Mouse (Mus musculus) intestine, embryonic 15.5 days (tissue): Measurements from ENCODE around the gene Mars2. TPM values are rescaled to one million over a fixed set of nuclear protein-coding genes. Genes with fewer than 3 reads are reported as not detected.

Experiments
- ATAC-seq: fragments of 200-750 bp; cut with Nextera tagmentation; 2 replicates; pipeline ENCODE4 v1.8.0; 2017; ENCODE audit warnings: moderate TSS enrichment, moderate library complexity
- H3K27ac ChIP-seq: fragments of 300-500 bp; sonication (generic); 2 replicates; pipeline ENCODE4 v1.5.1; 2015; ENCODE audit warnings: mild to moderate bottlenecking, inconsistent platforms
- H3K27me3 ChIP-seq: fragments of 300-500 bp; sonication (generic); replicated peaks from 2 replicates; pipeline ENCODE4 v1.6.1; 2015; ENCODE audit warnings: inconsistent platforms
- H3K36me3 ChIP-seq: fragments of 300-500 bp; sonication (generic); 2 replicates; pipeline ENCODE4 v1.6.1; 2015; ENCODE audit warnings: inconsistent platforms
- H3K4me1 ChIP-seq: fragments of 300-500 bp; sonication (generic); replicated peaks from 2 replicates; pipeline ENCODE4 v1.6.1; 2015; ENCODE audit warnings: inconsistent platforms
- H3K4me2 ChIP-seq: fragments of 300-500 bp; sonication (generic); replicated peaks from 2 replicates; pipeline ENCODE4 v1.6.1; 2015; ENCODE audit warnings: mild to moderate bottlenecking, inconsistent platforms
- H3K4me3 ChIP-seq: fragments of 300-500 bp; sonication (generic); replicated peaks from 2 replicates; pipeline ENCODE4 v1.5.1; 2015; ENCODE audit warnings: inconsistent platforms
- H3K9ac ChIP-seq: fragments of 300-500 bp; sonication (generic); 2 replicates; pipeline ENCODE4 v1.6.1; 2015; ENCODE audit warnings: inconsistent platforms
- H3K9me3 ChIP-seq: fragments of 300-500 bp; sonication (generic); 2 replicates; pipeline ENCODE4 v1.6.1; 2016; ENCODE audit warnings: inconsistent platforms
- WGBS: fragments of 180-500 bp; shearing (Covaris S2); methylation state at CpG from one replicate; pipeline ENCODE4 v1.1.7; 2015; 5-methylcytosine and 5-hydroxymethylcytosine counted together
- polyA plus RNA-seq: library from polyadenylated mRNA; unstranded; fragments of >200 nt; fragmentation: Nextera tagmentation; extraction: Ambion mirVana; gene quantifications from 2 replicates; pipeline ENCODE4 v1.2.1, GENCODE M21; 2015

Mars2 gene
- polyA plus RNA-seq, 1 experiment from 2014 or later = 5.2 TPM

- H3K4me1 ChIP-seq = 0 out of 2 replicates have a peak, but pooled peaks cover 4% of the 10 kb centered on the region
- H3K4me3 ChIP-seq = peak within 1 kb of the TSS; percentile 47
- H3K36me3 ChIP-seq = no peaks in the 10 kb centered on the region
- H3K9ac ChIP-seq = peak within 1 kb of the TSS; percentile 43
- H3K27ac ChIP-seq = peak within 1 kb of the TSS; percentile 72
- peak; percentile 79 for ATAC-seq
- no peaks in the 10 kb centered on the region for H3K9me3 ChIP-seq
- peak within 1 kb of the TSS; percentile 64 for H3K4me2 ChIP-seq
- 0 out of 2 replicates have a peak, but pooled peaks cover 5% of the 10 kb centered on the region for H3K27me3 ChIP-seq
- WGBS = 4% methylated on average over 26 of the region's 26 CpGs
Measured at GRCm38 (mm10) chr1:55226011-55226857, 10.7 kb upstream of the Mars2 start, which contains the start of gene Rftn2. Gene Rftn2, minus strand, starts transcription at chr1:55226782.

DNA sequence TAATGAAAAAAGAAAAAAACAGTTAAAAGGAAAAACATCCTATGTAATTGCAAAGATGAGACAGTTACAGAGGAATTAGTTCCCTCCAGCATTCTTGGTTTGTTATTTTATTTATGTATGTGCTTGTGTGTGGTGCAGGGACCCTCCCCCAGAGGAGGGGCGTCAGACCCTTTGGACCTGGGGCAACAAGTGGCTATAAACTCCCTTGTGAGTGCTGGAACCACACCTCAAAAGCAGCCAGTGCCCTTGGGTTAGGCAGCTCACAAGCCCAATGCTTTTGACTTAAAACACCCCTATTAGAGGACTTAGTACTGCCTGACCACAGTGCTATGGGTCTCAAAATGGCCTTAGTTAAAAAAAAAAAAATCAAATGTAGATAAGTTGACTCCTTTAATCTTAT is 9.6 kb upstream of the Mars2 start:
- no peak overlapping the region for H3K4me3 ChIP-seq
- H3K36me3 ChIP-seq = no peaks in the 10 kb centered on the region
- no peaks in the 10 kb centered on the region for H3K9me3 ChIP-seq
- 0 out of 2 replicates have a peak, but pooled peaks cover 4% of the 10 kb centered on the region for H3K4me1 ChIP-seq
- H3K27me3 ChIP-seq = 0 out of 2 replicates have a peak, but pooled peaks cover 5% of the 10 kb centered on the region
- H3K4me2 ChIP-seq = no peak overlapping the region
- H3K27ac ChIP-seq = no peak overlapping the region
- no peak overlapping the region for H3K9ac ChIP-seq
- WGBS = 42% methylated on average over 1 of the region's 1 CpGs
- no peak for ATAC-seq

DNA sequence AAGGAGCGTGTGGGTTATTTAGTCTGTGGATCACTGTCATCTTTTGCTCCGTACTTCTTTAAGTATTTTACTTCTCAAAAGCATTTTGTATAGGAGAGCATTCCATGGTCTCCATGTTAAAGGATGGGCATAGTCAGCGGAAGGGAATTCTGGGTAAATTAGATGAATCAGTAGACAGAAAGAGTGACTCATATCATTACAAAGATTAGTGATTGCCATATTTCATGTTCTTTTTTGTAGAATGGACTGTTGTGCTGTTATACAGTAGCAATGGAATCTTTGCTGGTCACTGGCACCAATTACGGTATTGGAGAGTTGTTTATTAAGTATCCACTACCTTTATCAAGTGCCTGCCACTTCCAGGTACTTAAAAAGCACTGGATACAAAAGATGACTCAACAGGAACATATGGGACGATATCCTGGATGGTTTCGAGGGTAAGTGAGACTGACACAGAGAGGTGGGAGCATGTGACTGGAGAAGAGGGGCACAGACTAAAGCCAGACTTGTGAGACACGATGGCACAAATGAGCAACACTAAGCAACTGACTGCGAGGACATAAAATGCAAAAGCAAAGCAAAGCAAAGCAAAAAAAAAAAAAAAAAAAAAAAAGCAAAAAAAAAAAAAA is 8.6 kb upstream of the Mars2 start:
- no peak overlapping the region for H3K27ac ChIP-seq
- H3K9ac ChIP-seq = no peak overlapping the region
- ATAC-seq = no peak
- H3K4me1 ChIP-seq = 0 out of 2 replicates have a peak, but pooled peaks cover 4% of the 10 kb centered on the region
- 82% methylated on average over 8 of the region's 8 CpGs for WGBS
- H3K4me3 ChIP-seq = no peak overlapping the region
- H3K27me3 ChIP-seq = 0 out of 2 replicates have a peak, but pooled peaks cover 5% of the 10 kb centered on the region
- H3K36me3 ChIP-seq = no peaks in the 10 kb centered on the region
- no peaks in the 10 kb centered on the region for H3K9me3 ChIP-seq
- H3K4me2 ChIP-seq = no peak overlapping the region

DNA sequence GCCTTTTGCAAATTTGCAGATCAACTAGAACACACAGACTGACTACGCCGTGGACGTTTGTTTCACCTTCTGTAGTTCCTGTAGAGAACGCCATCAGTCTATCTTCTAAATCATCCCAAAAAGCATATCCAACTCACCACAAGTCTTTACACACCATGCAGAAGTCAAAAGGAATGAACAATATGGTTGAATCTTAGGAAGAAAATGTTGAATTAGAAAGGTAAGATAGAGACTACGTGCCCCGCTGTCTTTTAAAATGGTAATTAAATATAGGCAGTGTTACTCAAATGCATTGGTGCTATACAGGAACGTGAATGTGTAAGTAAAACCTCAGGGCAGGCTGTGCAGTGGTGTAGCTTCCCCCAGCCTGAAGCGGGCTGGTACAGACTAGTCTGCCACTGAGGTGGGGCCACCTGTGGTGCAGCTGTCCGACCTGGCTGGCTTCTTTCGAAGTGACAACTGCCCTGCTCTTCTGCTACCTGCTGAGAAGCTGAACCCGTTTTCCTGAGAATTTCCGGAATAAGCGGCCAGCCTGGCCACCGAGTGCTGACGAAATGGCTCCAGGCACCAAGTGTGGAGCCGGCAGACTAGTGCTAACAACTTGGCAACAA is 2.0 kb upstream of the Mars2 start:
- Histone ChIP-seq H3K36me3 (no peaks in the 10 kb centered on the region), H3K27me3 (no peaks in the 10 kb centered on the region), H3K4me2 (no peak overlapping the region), H3K9ac (no peak overlapping the region), H3K9me3 (no peaks in the 10 kb centered on the region), H3K27ac (no peak overlapping the region), H3K4me1 (peaks cover 6% of the 10 kb centered on the region; the same call in 1 of the 2 replicates), H3K4me3 (no peak overlapping the region)
- WGBS = 55% methylated on average over 16 of the region's 16 CpGs
- ATAC-seq = no peak

- Histone ChIP-seq H3K9me3 (no peaks in the 10 kb centered on the region), H3K27ac (no peak overlapping the region), H3K4me2 (peak overlapping the region; percentile 86), H3K27me3 (no peaks in the 10 kb centered on the region), H3K4me3 (peak overlapping the region; percentile 78), H3K4me1 (peaks cover 11% of the 10 kb centered on the region; the same call in 1 of the 2 replicates), H3K36me3 (no peaks in the 10 kb centered on the region), H3K9ac (peak overlapping the region; percentile 26; the same call in 1 of the 2 replicates)
- 22% methylated on average over 5 of the region's 5 CpGs for WGBS
- ATAC-seq = peak; percentile 14; the same call in 1 of the 2 replicates
Measured at GRCm38 (mm10) chr1:55236487-55236886, 490 bp upstream of the Mars2 start.

- H3K36me3 ChIP-seq = no peaks in the 10 kb centered on the region
- peak overlapping the region; percentile 78 for H3K4me3 ChIP-seq
- no peaks in the 10 kb centered on the region for H3K27me3 ChIP-seq
- peak overlapping the region; percentile 70 for H3K9ac ChIP-seq
- H3K4me1 ChIP-seq = peaks cover 11% of the 10 kb centered on the region; the same call in 1 of the 2 replicates
- ATAC-seq = no peak
- H3K9me3 ChIP-seq = no peaks in the 10 kb centered on the region
- WGBS = under 1% methylated on average over 23 of the region's 23 CpGs
- H3K27ac ChIP-seq = peak overlapping the region; percentile 59; the same call in 1 of the 2 replicates
- H3K4me2 ChIP-seq = peak overlapping the region; percentile 86
Measured at GRCm38 (mm10) chr1:55237643-55238161, 725 bp downstream of the Mars2 start.

DNA sequence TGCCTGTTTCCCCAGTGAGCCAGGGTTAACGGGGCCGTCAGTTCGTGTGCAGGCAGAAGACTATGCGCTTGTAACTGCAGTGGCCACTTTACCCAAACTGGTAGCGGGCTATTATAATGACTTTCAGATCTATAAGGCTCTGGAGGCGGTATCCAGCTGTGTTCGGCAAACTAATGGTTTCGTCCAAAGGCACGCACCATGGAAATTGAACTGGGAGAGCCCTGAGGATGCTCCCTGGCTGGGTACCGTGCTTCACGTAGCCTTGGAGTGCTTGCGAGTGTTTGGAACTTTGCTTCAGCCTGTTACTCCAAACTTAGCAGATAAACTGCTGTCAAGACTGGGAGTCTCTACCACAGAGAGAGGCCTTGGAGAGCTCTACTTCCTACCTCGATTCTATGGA is 1.5 kb downstream of the Mars2 start:
- H3K4me3 ChIP-seq = peak overlapping the region; percentile 78
- no peak overlapping the region for H3K27ac ChIP-seq
- H3K9me3 ChIP-seq = no peaks in the 10 kb centered on the region
- ATAC-seq = no peak
- peak overlapping the region; percentile 70 for H3K9ac ChIP-seq
- peaks cover 11% of the 10 kb centered on the region; the same call in 1 of the 2 replicates for H3K4me1 ChIP-seq
- no peaks in the 10 kb centered on the region for H3K36me3 ChIP-seq
- 34% methylated on average over 13 of the region's 13 CpGs for WGBS
- H3K4me2 ChIP-seq = peak overlapping the region; percentile 86
- no peaks in the 10 kb centered on the region for H3K27me3 ChIP-seq

DNA sequence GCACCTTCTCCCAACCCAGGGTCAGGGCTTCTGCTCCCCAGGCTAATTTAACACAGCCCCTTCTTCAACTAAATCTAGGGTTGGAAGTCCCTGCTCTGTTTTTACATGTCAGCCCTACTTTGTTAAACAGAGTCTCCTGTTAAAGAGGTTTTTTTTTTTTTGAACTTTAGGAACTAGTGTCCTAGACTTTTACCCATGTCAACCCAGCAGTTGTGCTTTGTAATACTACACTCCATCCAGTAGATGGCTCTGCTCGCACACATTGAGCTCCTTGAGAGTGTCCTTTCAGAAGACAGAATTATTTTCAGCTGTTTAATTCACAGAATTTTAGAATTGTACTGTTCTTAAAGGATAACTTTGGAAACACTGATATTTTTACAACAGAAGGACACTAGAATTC is 2.3 kb downstream of the Mars2 start:
- H3K36me3 ChIP-seq = no peaks in the 10 kb centered on the region
- peak overlapping the region; percentile 78 for H3K4me3 ChIP-seq
- 2% methylated on average over 1 of the region's 1 CpGs for WGBS
- H3K9ac ChIP-seq = peak overlapping the region; percentile 70; the same call in 1 of the 2 replicates
- H3K27ac ChIP-seq = no peak overlapping the region
- no peak for ATAC-seq
- H3K4me1 ChIP-seq = peaks cover 11% of the 10 kb centered on the region; the same call in 1 of the 2 replicates
- H3K9me3 ChIP-seq = no peaks in the 10 kb centered on the region
- no peaks in the 10 kb centered on the region for H3K27me3 ChIP-seq
- peak overlapping the region; percentile 86 for H3K4me2 ChIP-seq

DNA sequence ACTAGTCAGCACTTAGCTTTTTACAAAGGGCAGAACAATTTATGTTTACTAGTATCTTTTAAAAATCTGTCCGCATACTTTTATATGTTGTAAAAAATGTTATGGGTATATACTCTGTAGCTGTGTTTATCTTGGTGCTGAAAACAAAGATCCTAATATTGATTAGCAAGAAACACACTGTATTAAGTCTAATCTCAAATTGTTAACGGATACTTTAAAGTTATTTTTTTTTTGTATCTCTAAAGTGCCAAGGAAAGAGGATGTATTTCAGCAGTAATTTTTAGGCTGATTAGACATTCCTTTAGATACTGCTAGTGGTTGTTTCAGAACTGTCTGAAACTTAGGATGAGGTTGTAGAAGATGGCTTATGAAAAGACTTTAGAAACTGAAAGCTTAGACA is 9.4 kb downstream of the Mars2 start:
- 85% methylated on average over 2 of the region's 2 CpGs for WGBS
- no peak overlapping the region for H3K27ac ChIP-seq
- ATAC-seq = no peak
- no peaks in the 10 kb centered on the region for H3K27me3 ChIP-seq
- H3K9ac ChIP-seq = no peak overlapping the region
- H3K4me1 ChIP-seq = no peaks in the 10 kb centered on the region
- H3K36me3 ChIP-seq = no peaks in the 10 kb centered on the region
- H3K4me3 ChIP-seq = no peak overlapping the region
- H3K4me2 ChIP-seq = no peak overlapping the region
- H3K9me3 ChIP-seq = no peaks in the 10 kb centered on the region

- Histone ChIP-seq H3K4me3 (no peak overlapping the region), H3K27me3 (no peaks in the 10 kb centered on the region), H3K9me3 (no peaks in the 10 kb centered on the region), H3K36me3 (no peaks in the 10 kb centered on the region), H3K27ac (no peak overlapping the region), H3K9ac (no peak overlapping the region), H3K4me1 (no peaks in the 10 kb centered on the region), H3K4me2 (no peak overlapping the region)
- WGBS = 44% methylated on average over 2 of the region's 2 CpGs
- ATAC-seq = no peak
Measured at GRCm38 (mm10) chr1:55264385-55264784, 27.4 kb downstream of the Mars2 start.

DNA sequence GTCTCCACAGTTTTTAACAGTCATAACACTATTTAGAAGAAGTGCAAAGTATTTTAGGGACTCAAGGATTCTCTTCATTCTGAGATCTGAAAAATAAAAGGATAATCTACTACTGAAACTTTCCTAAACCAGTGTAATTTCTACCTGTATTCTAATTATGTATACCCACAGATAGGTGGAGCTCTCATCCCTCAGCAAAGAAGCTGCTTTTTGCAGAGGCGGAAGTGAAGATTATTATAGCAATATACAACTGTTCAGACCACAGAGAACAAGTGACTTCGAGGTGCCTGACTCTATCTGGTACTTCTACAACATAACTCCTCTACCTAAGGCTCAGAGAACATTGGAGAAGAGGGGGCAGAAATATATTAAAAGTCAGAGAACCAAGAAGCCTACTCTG is 28.5 kb downstream of the Mars2 start:
- Histone ChIP-seq H3K4me2 (no peak overlapping the region), H3K27ac (no peak overlapping the region), H3K9ac (no peak overlapping the region), H3K27me3 (no peaks in the 10 kb centered on the region), H3K9me3 (no peaks in the 10 kb centered on the region), H3K4me1 (no peaks in the 10 kb centered on the region), H3K36me3 (no peaks in the 10 kb centered on the region), H3K4me3 (no peak overlapping the region)
- ATAC-seq = no peak
- 53% methylated on average over 2 of the region's 2 CpGs for WGBS

GRCm38 (mm10) chr1:55279081-55279480 is 42.1 kb downstream of the Mars2 start:
- H3K9me3 ChIP-seq = no peaks in the 10 kb centered on the region
- H3K4me1 ChIP-seq = no peaks in the 10 kb centered on the region
- H3K27me3 ChIP-seq = no peaks in the 10 kb centered on the region
- WGBS = 74% methylated on average over 9 of the region's 9 CpGs
- no peak overlapping the region for H3K27ac ChIP-seq
- no peak for ATAC-seq
- no peaks in the 10 kb centered on the region for H3K36me3 ChIP-seq
- H3K9ac ChIP-seq = no peak overlapping the region
- H3K4me3 ChIP-seq = no peak overlapping the region
- H3K4me2 ChIP-seq = no peak overlapping the region
